Mouse (Mus musculus) left cerebral cortex, adult 8-10 months (tissue): ENCODE results near the gene Art4. TPM values are rescaled to one million over a fixed set of nuclear protein-coding genes. Genes with fewer than 3 reads are reported as not detected.
"Not testable (repeated sequence)": the region's sequence is repeated elsewhere in the genome, so short reads cannot be mapped to it uniquely, and the experiment has no call there.

ENCODE experiments used
- DNase-seq, 2 experiments: peaks; one replicate each; pipeline ENCODE4 v3.0.0; 2022; ENCODE audit warnings: low spot score in 2 of 2
- total RNA-seq, 4 experiments: library from RNA; stranded (reverse); gene quantifications; 2 replicates each; pipeline ENCODE4 v1.2.4; 2022

The Art4 gene
- total RNA-seq = not detected

- no peak for DNase-seq
Observed at GRCm38 (mm10) chr6:136857186-136857872, at the start of gene Art4. Gene Art4, minus strand, starts transcription at chr6:136857733.

- no peak for DNase-seq
Observed at GRCm38 (mm10) chr6:136906937-136907293, 49.4 kb upstream of the Art4 start.

GRCm38 (mm10) chr6:136906283-136906936 lies 48.9 kb upstream of the Art4 start:
- DNase-seq = no peak

GRCm38 (mm10) chr6:136903885-136904470 lies 46.4 kb upstream of the Art4 start:
- no peak for DNase-seq

GRCm38 (mm10) chr6:136902527-136902926 lies 45.0 kb upstream of the Art4 start:
- no peak for DNase-seq

- DNase-seq = no peak
Observed at GRCm38 (mm10) chr6:136901010-136901409, 43.5 kb upstream of the Art4 start.

GRCm38 (mm10) chr6:136900369-136901009 lies 43.0 kb upstream of the Art4 start:
- DNase-seq = no peak

GRCm38 (mm10) chr6:136898954-136899353 lies 41.4 kb upstream of the Art4 start:
- no peak for DNase-seq

- DNase-seq = no peak
Observed at GRCm38 (mm10) chr6:136898222-136898621, 40.7 kb upstream of the Art4 start.

- DNase-seq = no peak
Observed at GRCm38 (mm10) chr6:136897789-136898188, 40.3 kb upstream of the Art4 start.

GRCm38 (mm10) chr6:136894532-136895339 lies 37.2 kb upstream of the Art4 start:
- DNase-seq = no peak

- DNase-seq = no peak
Observed at GRCm38 (mm10) chr6:136892002-136892401, 34.5 kb upstream of the Art4 start.

GRCm38 (mm10) chr6:136889554-136889953 lies 32.0 kb upstream of the Art4 start:
- no peak for DNase-seq

GRCm38 (mm10) chr6:136889067-136889466 lies 31.5 kb upstream of the Art4 start:
- no peak for DNase-seq

- no peak for DNase-seq
Observed at GRCm38 (mm10) chr6:136887854-136888253, 30.3 kb upstream of the Art4 start.

GRCm38 (mm10) chr6:136884766-136885165 lies 27.2 kb upstream of the Art4 start:
- DNase-seq = not testable (repeated sequence)

- no peak for DNase-seq
Observed at GRCm38 (mm10) chr6:136883961-136884360, 26.4 kb upstream of the Art4 start.

- DNase-seq = no peak
Observed at GRCm38 (mm10) chr6:136883431-136883915, 25.9 kb upstream of the Art4 start.

GRCm38 (mm10) chr6:136881678-136882077 lies 24.1 kb upstream of the Art4 start:
- DNase-seq = no peak

GRCm38 (mm10) chr6:136875670-136876069 lies 18.1 kb upstream of the Art4 start, which contains the start of gene Mgp:
Gene Mgp, minus strand, starts transcription at chr6:136875823.
- DNase-seq = peak; percentile 18 to 61

GRCm38 (mm10) chr6:136874599-136874998 lies 17.1 kb upstream of the Art4 start:
- DNase-seq = no peak
